Mouse (Mus musculus) v-Abl transformed pro-B cells (cell line): Measurements from ENCODE around the gene Kif26b.

Source experiments
- in situ Hi-C, 2 experiments: fragments of 400-800 bp; cut with MboI; formaldehyde crosslinking; loops; one replicate each; pipeline ENCODE4 v1.15.1; 2025; ENCODE audit not compliant: unreplicated experiment in 2 of 2

Gene Kif26b

DNA sequence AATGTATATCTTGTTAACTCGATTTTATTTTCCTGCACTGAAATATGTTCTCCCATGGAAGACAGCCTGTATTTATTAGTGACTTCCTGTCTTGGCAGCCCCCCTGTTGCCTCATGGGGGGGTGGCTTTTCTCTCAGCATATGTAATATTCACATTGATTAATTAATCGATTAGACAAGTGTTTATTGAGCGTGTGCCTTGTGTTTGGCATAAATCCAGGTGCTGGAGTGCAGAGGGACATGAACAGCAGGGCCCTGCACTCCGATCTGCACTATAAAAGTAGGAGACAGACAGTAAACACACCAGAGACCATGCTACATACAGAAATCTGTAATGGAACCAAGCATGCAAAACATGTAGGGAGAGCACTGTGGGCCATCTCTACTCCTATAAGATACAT, 236.0 kb downstream of the Kif26b start:
- in situ Hi-C loops: no loop called here

DNA sequence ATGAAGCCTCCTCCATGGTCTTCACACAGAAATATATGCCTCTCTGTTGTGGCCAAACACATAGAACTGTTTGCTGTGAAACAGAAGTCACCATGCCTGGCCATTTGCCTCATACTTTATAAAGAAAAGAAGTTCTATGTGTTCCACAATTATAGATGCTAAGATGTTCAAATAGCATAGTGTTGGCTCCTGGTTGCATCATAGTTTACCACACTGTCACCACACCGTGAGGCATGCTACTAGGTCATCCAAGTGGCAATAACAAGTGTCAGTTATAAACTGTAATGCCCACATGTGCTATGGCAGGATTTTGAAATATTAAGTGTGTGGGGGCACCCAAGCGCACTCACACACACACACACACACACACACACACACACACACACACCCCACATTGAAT, 236.7 kb downstream of the Kif26b start:
- in situ Hi-C loops: no loop called here

- in situ Hi-C loops: no loop called here
Observed at GRCm38 (mm10) chr1:178768976-178769375, 240.1 kb downstream of the Kif26b start.

DNA sequence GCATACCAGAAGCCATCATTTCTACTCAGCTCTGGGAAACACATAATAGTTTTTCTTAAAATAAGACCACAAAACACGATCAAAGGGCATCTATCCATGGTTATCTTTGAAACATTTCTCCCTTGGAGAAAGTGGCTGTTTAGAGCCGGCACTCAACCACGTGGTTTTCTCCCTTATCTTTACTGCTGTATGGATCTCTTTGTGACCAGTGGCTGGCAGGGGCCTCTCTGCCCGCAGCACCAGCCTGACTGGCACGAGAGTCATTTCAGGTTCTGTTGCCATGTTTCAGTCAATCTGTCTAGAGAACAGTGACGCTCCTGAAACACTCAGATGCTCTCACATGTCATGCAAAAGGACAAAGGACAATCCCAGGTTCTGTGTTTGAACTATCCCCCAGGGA, 241.1 kb downstream of the Kif26b start:
- in situ Hi-C loops: no loop called here

- in situ Hi-C loops: no loop called here
Observed at GRCm38 (mm10) chr1:178770626-178771362, 241.9 kb downstream of the Kif26b start.

- in situ Hi-C loops: no loop called here
Observed at GRCm38 (mm10) chr1:178779742-178780141, 250.8 kb downstream of the Kif26b start.

DNA sequence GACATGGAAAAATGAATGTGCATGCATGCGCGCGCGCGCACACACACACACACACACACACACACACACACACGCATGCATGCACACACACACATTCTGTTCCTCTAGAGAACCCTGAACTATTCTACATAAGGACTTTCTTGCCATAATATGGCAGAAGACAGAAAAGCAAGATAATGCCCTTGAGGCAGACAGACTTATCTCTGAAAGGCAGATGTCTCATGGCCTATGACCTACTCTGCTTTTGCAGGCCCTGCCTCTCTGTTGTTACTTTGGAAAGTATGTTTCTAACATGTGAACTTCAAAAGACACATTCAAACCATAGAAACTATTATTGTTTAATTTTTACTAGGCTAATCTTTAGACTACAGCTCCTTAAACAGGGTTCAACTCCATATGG, 255.1 kb downstream of the Kif26b start:
- in situ Hi-C loops: no loop called here

DNA sequence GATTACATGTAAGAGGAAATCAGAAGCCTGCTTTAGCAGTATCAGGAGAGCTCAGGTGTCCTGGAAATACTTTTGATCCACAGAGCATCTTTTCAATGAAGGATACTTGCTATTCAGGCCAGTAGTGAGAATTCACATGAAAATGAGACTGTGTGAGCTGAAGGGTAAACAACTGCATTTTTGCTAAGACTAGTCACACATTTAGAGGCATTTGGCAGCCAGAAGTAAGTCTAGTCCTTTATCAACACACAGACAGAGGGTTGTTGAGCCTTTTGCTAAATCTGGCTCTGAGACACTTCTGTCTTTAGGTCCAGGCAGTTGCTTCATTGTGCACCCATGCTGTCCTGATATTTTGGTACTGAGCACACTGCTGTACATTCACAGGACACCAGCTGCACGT, 262.3 kb downstream of the Kif26b start:
- in situ Hi-C loops: no loop called here

GRCm38 (mm10) chr1:178792726-178793125, 263.8 kb downstream of the Kif26b start:
- in situ Hi-C loops: no loop called here

- in situ Hi-C loops: no loop called here
Observed at GRCm38 (mm10) chr1:178794866-178795265, 265.9 kb downstream of the Kif26b start.

GRCm38 (mm10) chr1:178797388-178797787, 268.5 kb downstream of the Kif26b start:
- in situ Hi-C loops: no loop called here

DNA sequence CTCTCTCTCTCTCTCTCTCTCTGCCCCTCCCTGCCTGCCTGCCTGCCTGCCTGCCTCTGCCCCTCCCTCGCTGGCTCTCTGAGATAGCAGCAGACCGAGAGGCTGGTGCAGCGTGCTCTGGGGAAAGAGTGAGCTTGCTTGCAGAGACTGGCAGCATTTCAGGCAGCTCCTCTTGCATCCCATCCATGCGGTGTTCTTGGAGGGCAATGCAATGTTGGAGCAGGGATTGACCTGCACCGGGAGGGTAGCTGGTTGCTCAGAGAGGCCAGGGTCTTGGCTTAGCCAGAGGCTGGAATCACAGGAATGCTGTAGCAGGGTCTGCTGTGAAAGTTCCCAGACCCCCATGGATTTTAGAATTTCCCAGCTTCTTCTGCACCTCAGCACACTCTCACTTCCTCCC, 269.4 kb downstream of the Kif26b start:
- in situ Hi-C loops: no loop called here

DNA sequence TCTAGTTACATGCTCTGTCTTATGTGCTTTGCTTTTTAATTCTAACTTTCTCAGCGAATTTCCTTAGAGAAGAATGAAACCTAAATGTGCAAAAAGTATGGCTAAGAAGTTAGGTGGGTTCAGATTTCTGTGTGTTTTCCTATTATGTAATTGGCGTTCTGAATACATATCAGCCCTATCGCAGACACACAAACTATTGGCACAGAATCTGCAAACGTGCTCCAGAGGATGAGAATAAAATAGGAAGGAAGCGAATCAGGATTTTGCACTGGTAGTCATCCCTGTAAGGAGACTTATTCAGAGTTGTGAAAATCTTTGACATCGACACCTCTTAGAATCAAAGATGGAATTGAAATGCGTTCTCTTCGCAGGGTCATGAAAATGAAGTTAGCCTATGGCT, 270.0 kb downstream of the Kif26b start:
- in situ Hi-C loops: no loop called here

DNA sequence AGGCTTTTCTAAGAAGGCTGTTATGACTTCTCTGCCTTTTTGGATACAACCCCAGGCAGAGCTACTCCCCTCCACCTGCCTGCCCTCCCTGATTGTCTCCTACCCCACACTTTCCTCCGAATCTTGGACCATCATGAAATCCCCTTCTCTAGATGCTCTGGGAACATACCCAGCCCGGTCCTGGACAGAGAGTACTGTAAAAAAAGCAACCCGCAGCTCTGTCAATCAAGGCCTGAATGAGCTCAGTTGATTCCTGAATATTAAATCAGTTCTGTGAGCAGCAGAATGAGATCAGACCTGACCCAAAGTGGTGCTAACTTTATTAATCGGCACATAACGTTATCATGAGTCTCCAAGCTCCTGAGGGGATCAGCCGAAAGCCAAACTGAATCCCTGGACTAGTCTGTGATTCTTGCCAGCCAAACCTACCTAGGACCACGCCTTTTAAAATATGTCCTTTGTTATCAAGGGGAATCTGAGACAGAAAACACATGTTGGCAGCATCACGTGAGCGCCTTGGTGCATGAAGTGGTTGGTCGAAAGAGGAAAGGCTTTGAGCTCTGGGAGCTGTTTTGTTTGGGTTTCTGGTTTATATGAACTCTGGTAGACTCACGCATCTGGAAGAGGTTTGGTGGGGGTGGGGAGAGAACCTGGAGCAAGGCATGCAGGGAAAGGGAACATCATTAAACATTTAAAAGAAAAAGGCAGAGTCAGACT, 271.1 kb downstream of the Kif26b start:
- in situ Hi-C loops: no loop called here

DNA sequence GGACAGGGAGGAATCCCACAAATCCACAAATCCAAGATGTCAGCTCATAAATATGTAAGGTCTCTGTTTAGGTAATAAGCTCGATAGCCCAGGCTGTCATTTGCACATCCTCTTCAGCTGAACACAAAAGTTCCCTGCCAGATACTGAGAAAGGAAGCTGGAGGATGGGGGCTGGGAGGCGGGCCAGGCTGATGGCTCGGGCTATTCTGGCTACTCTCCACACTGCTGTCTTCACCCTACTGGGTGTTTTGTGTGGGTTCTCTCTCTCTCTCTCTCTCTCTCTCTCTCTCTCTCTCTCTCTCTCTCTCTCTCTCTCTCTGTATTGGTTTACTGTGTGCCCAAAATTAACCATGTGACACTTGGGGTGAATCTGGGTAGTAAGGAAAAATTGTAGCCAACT, 274.2 kb downstream of the Kif26b start:
- in situ Hi-C loops: no loop called here

- in situ Hi-C loops: no loop called here
Observed at GRCm38 (mm10) chr1:178817476-178817875, 288.6 kb downstream of the Kif26b start.

DNA sequence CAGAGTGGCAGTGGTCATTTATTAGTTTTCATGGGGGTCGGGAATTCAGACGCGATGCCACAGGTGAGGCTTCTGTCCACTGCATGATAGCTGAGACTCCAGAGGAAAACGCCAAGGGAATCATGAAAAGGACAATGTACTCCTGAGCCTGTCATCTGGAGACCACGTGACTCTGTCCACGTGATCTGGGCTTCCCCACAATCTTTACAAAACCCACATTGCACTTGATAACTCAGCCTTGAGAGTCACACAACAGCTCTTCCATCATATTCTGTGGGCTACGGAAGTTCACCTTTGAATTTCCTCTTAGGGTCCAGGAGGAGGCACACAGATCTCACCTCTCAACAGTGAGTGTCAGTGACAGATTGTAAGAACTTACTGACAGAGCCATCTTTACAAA, 290.1 kb downstream of the Kif26b start:
- in situ Hi-C loops: no loop called here

DNA sequence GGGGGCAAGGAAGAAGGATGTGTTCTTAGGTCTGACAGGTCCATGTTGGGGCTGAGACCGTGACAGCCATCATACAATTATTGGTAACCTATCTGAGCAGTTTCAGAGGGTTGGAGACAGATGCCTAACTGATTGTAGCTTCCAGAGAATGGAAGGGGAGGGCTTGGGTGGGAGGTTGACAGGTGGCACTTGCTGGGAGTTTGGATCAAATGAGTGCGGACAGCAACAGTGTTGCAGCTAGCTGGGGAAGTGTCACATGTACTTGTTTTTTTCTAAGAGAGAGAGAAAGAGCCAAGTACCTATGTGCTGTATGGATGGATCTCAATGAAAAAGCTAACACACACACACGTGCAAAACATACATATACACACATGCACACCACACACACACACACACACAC, 291.2 kb downstream of the Kif26b start:
- in situ Hi-C loops: no loop called here

- in situ Hi-C loops: no loop called here
Observed at GRCm38 (mm10) chr1:178820556-178821435, 291.9 kb downstream of the Kif26b start.

GRCm38 (mm10) chr1:178824871-178825270, 295.9 kb downstream of the Kif26b start:
- in situ Hi-C loops: no loop called here

DNA sequence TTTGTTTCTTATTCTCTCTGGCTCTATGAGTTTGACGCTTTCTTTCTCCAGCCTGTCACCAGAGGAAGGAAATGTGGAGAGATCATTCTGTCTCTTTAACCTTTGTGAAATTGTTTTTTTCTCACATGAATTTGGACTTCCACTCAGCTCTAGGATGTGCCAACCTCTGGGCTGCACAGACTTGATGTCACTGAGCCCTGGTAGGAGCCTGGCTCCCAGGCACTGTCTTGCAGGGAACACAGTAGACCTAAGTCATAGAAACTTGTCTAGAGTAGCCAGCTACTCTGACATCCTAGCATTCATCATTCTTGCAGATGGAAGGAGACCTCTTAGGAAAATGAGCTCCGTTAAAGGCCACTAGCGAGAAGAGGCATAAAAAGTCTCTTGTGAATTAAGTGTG, 298.3 kb downstream of the Kif26b start:
- in situ Hi-C loops: no loop called here
